Mouse (Mus musculus): ENCODE data around the gene Dapk2. TPM values are rescaled to one million over a fixed set of nuclear protein-coding genes. Genes with fewer than 3 reads are reported as not detected.

Dapk2 gene
- polyA plus RNA-seq, 1 experiment from 2014 or later, result 6.9 TPM

- H3K27me3 ChIP-seq, result no peaks in the 10 kb centered on the region
- 90% methylated on average over 1 of the region's 1 CpGs for WGBS
These were observed 136.2 kb downstream of the Dapk2 start for GRCm38 (mm10) chr9:66294227-66294626.

GRCm38 (mm10) chr9:66294980-66295410 is 137.0 kb downstream of the Dapk2 start:
- ATAC-seq (ENCODE audit: low FRiP score), result no peak
- Histone ChIP-seq H3K4me2 (no peak overlapping the region), H3K4me3 (replicated peaks) (no peak overlapping the region), H3K27ac (no peak overlapping the region), H3K4me1 (peaks cover 18% of the 10 kb centered on the region), H3K36me3 (replicated peaks) (no peaks in the 10 kb centered on the region), H3K9me3 (no peaks in the 10 kb centered on the region), H3K9ac (no peak overlapping the region), H3K27me3 (no peaks in the 10 kb centered on the region)
- WGBS, result 17% methylated on average over 3 of the region's 3 CpGs

More at GRCm38 (mm10) chr9:66294227-66294626, 136.2 kb downstream of the Dapk2 start:
- no peak overlapping the region for H3K9ac ChIP-seq
- H3K36me3 ChIP-seq (replicated peaks), result no peaks in the 10 kb centered on the region
- H3K27ac ChIP-seq, result no peak overlapping the region
- H3K4me3 ChIP-seq (replicated peaks), result no peak overlapping the region
- peaks cover 18% of the 10 kb centered on the region for H3K4me1 ChIP-seq
- ATAC-seq (ENCODE audit: low FRiP score), result no peak
- no peaks in the 10 kb centered on the region for H3K9me3 ChIP-seq
- H3K4me2 ChIP-seq, result no peak overlapping the region

GRCm38 (mm10) chr9:66295577-66296120 is 137.6 kb downstream of the Dapk2 start:
- Histone ChIP-seq H3K9ac (no peak overlapping the region), H3K4me3 (replicated peaks) (no peak overlapping the region), H3K4me1 (peaks cover 18% of the 10 kb centered on the region), H3K27ac (no peak overlapping the region), H3K9me3 (no peaks in the 10 kb centered on the region), H3K4me2 (no peak overlapping the region), H3K36me3 (replicated peaks) (no peaks in the 10 kb centered on the region), H3K27me3 (no peaks in the 10 kb centered on the region)
- no peak for ATAC-seq (ENCODE audit: low FRiP score)
- WGBS, result 86% methylated on average over 6 of the region's 6 CpGs

- no peak overlapping the region for H3K9ac ChIP-seq
- no peak for ATAC-seq (ENCODE audit: low FRiP score)
- peaks cover 18% of the 10 kb centered on the region for H3K4me1 ChIP-seq
- no peak overlapping the region for H3K4me2 ChIP-seq
- 92% methylated on average over 4 of the region's 4 CpGs for WGBS
- H3K27ac ChIP-seq, result no peak overlapping the region
- no peaks in the 10 kb centered on the region for H3K36me3 ChIP-seq (replicated peaks)
- no peaks in the 10 kb centered on the region for H3K9me3 ChIP-seq
- no peaks in the 10 kb centered on the region for H3K27me3 ChIP-seq
- no peak overlapping the region for H3K4me3 ChIP-seq (replicated peaks)
These were observed 140.8 kb downstream of the Dapk2 start for GRCm38 (mm10) chr9:66298783-66299182.

GRCm38 (mm10) chr9:66300448-66301027 is 142.5 kb downstream of the Dapk2 start:
- Histone ChIP-seq H3K4me1 (peaks cover 10% of the 10 kb centered on the region), H3K27ac (no peak overlapping the region), H3K4me2 (no peak overlapping the region), H3K27me3 (no peaks in the 10 kb centered on the region), H3K4me3 (replicated peaks) (no peak overlapping the region), H3K9ac (no peak overlapping the region), H3K9me3 (no peaks in the 10 kb centered on the region), H3K36me3 (replicated peaks) (no peaks in the 10 kb centered on the region)
- WGBS, result 92% methylated on average over 2 of the region's 2 CpGs
- no peak for ATAC-seq (ENCODE audit: low FRiP score)

- Histone ChIP-seq H3K9ac (no peak overlapping the region), H3K4me2 (no peak overlapping the region), H3K4me3 (replicated peaks) (no peak overlapping the region), H3K27ac (no peak overlapping the region), H3K9me3 (no peaks in the 10 kb centered on the region), H3K27me3 (no peaks in the 10 kb centered on the region), H3K4me1 (peaks cover 9% of the 10 kb centered on the region), H3K36me3 (replicated peaks) (no peaks in the 10 kb centered on the region)
- ATAC-seq (ENCODE audit: low FRiP score), result no peak
- WGBS, result 90% methylated on average over 3 of the region's 3 CpGs
These were observed 146.5 kb downstream of the Dapk2 start for GRCm38 (mm10) chr9:66304320-66305090.

- Histone ChIP-seq H3K9ac (no peak overlapping the region; the same call in 1 of the 2 replicates), H3K4me3 (replicated peaks) (no peak overlapping the region), H3K9me3 (no peaks in the 10 kb centered on the region), H3K27me3 (no peaks in the 10 kb centered on the region), H3K4me1 (peaks cover 9% of the 10 kb centered on the region), H3K4me2 (peak overlapping the region; percentile 35), H3K27ac (peak overlapping the region; percentile 42; the same call in 1 of the 2 replicates), H3K36me3 (replicated peaks) (no peaks in the 10 kb centered on the region)
- WGBS, result 63% methylated on average over 25 of the region's 25 CpGs
- no peak for ATAC-seq (ENCODE audit: low FRiP score)
These were observed 147.4 kb downstream of the Dapk2 start for GRCm38 (mm10) chr9:66305121-66306112.

GRCm38 (mm10) chr9:66306414-66306813 is 148.4 kb downstream of the Dapk2 start:
- WGBS, result 80% methylated on average over 3 of the region's 3 CpGs
- H3K36me3 ChIP-seq (replicated peaks), result no peaks in the 10 kb centered on the region
- no peak for ATAC-seq (ENCODE audit: low FRiP score)

GRCm38 (mm10) chr9:66307341-66307740 is 149.3 kb downstream of the Dapk2 start:
- H3K4me1 ChIP-seq, result peaks cover 9% of the 10 kb centered on the region
- H3K9me3 ChIP-seq, result no peaks in the 10 kb centered on the region
- no peaks in the 10 kb centered on the region for H3K27me3 ChIP-seq
- no peak overlapping the region for H3K4me3 ChIP-seq (replicated peaks)
- no peaks in the 10 kb centered on the region for H3K36me3 ChIP-seq (replicated peaks)
- H3K4me2 ChIP-seq, result no peak overlapping the region
- H3K9ac ChIP-seq, result no peak overlapping the region
- WGBS, result 48% methylated on average over 2 of the region's 2 CpGs
- no peak for ATAC-seq (ENCODE audit: low FRiP score)
- no peak overlapping the region for H3K27ac ChIP-seq

More at GRCm38 (mm10) chr9:66306414-66306813, 148.4 kb downstream of the Dapk2 start:
- Histone ChIP-seq H3K9ac (no peak overlapping the region), H3K4me1 (peaks cover 9% of the 10 kb centered on the region), H3K4me2 (no peak overlapping the region), H3K4me3 (replicated peaks) (no peak overlapping the region), H3K27me3 (no peaks in the 10 kb centered on the region), H3K9me3 (no peaks in the 10 kb centered on the region), H3K27ac (no peak overlapping the region)

- Histone ChIP-seq H3K36me3 (replicated peaks) (no peaks in the 10 kb centered on the region), H3K4me1 (peaks cover 9% of the 10 kb centered on the region), H3K9me3 (no peaks in the 10 kb centered on the region), H3K4me3 (replicated peaks) (no peak overlapping the region), H3K27ac (no peak overlapping the region), H3K27me3 (no peaks in the 10 kb centered on the region), H3K4me2 (no peak overlapping the region), H3K9ac (no peak overlapping the region)
- ATAC-seq (ENCODE audit: low FRiP score), result no peak
- WGBS, result 82% methylated on average over 4 of the region's 4 CpGs
These were observed 150.7 kb downstream of the Dapk2 start for GRCm38 (mm10) chr9:66308741-66309140.

- Histone ChIP-seq H3K4me3 (replicated peaks) (no peak overlapping the region), H3K27ac (no peak overlapping the region), H3K4me2 (no peak overlapping the region), H3K4me1 (no peaks in the 10 kb centered on the region), H3K9ac (no peak overlapping the region), H3K36me3 (replicated peaks) (no peaks in the 10 kb centered on the region), H3K27me3 (no peaks in the 10 kb centered on the region), H3K9me3 (no peaks in the 10 kb centered on the region)
- no peak for ATAC-seq (ENCODE audit: low FRiP score)
- WGBS, result 53% methylated on average over 3 of the region's 3 CpGs
These were observed 153.4 kb downstream of the Dapk2 start for GRCm38 (mm10) chr9:66311458-66311857.

- no peaks in the 10 kb centered on the region for H3K4me1 ChIP-seq
- no peak for ATAC-seq (ENCODE audit: low FRiP score)
- no peak overlapping the region for H3K4me2 ChIP-seq
- H3K9me3 ChIP-seq, result no peaks in the 10 kb centered on the region
- H3K9ac ChIP-seq, result no peak overlapping the region
- no peak overlapping the region for H3K4me3 ChIP-seq (replicated peaks)
- WGBS, result 84% methylated on average over 2 of the region's 2 CpGs
- no peak overlapping the region for H3K27ac ChIP-seq
- no peaks in the 10 kb centered on the region for H3K27me3 ChIP-seq
- no peaks in the 10 kb centered on the region for H3K36me3 ChIP-seq (replicated peaks)
These were observed 158.6 kb downstream of the Dapk2 start for GRCm38 (mm10) chr9:66316603-66317002.

All from forebrain, embryonic 12.5 days (tissue).